Mouse (Mus musculus) MN1 (cell line): ENCODE measurements around the gene Trim11.

Experiments
- DNase-seq: peaks from one replicate; pipeline ENCODE4 v3.0.0-alpha.2; 2016; ENCODE audit warnings: low spot score

Trim11 gene

GRCm38 (mm10) chr11:58955868-58956257, 22.0 kb upstream of the Trim11 start:
- no peak for DNase-seq

GRCm38 (mm10) chr11:58957226-58957914, 20.5 kb upstream of the Trim11 start:
- no peak for DNase-seq

- DNase-seq = no peak
These were observed 19.4 kb upstream of the Trim11 start for GRCm38 (mm10) chr11:58958536-58958935.

GRCm38 (mm10) chr11:58959186-58959825, 18.6 kb upstream of the Trim11 start:
- DNase-seq = no peak

GRCm38 (mm10) chr11:58959921-58960465, 17.9 kb upstream of the Trim11 start:
- DNase-seq = no peak

- DNase-seq = no peak
These were observed 16.3 kb upstream of the Trim11 start for GRCm38 (mm10) chr11:58961364-58962177.

GRCm38 (mm10) chr11:58963543-58963942, 14.3 kb upstream of the Trim11 start:
- no peak for DNase-seq

- no peak for DNase-seq
These were observed 13.7 kb upstream of the Trim11 start for GRCm38 (mm10) chr11:58964216-58964615.

- DNase-seq = no peak
These were observed 12.7 kb upstream of the Trim11 start for GRCm38 (mm10) chr11:58965001-58965760.

GRCm38 (mm10) chr11:58967346-58967745, 10.5 kb upstream of the Trim11 start:
- DNase-seq = no peak

GRCm38 (mm10) chr11:58968551-58968950, 9.3 kb upstream of the Trim11 start:
- DNase-seq = no peak

- no peak for DNase-seq
These were observed 8.9 kb upstream of the Trim11 start for GRCm38 (mm10) chr11:58969027-58969426.

- no peak for DNase-seq
These were observed 8.2 kb upstream of the Trim11 start for GRCm38 (mm10) chr11:58969659-58970058.

GRCm38 (mm10) chr11:58970831-58971530, 6.9 kb upstream of the Trim11 start:
- no peak for DNase-seq

GRCm38 (mm10) chr11:58971796-58972195, 6.1 kb upstream of the Trim11 start:
- no peak for DNase-seq

GRCm38 (mm10) chr11:58974414-58974813, 3.5 kb upstream of the Trim11 start:
- DNase-seq = no peak

- DNase-seq = peak; percentile 66
These were observed 743 bp upstream of the Trim11 start for GRCm38 (mm10) chr11:58977150-58977549.

- DNase-seq = no peak
These were observed 276 bp upstream of the Trim11 start for GRCm38 (mm10) chr11:58977607-58978026.

- DNase-seq = no peak
These were observed 775 bp downstream of the Trim11 start for GRCm38 (mm10) chr11:58978706-58979030.

- DNase-seq = no peak
These were observed 1.3 kb downstream of the Trim11 start for GRCm38 (mm10) chr11:58979183-58979582.

- DNase-seq = peak; percentile 53
These were observed 1.8 kb downstream of the Trim11 start for GRCm38 (mm10) chr11:58979661-58980060.
